Mouse (Mus musculus): ENCODE measurements around the gene Flrt1. TPM values are rescaled to one million over a fixed set of nuclear protein-coding genes. Genes with fewer than 3 reads are reported as not detected.
"Not testable (repeated sequence)": the region's sequence is repeated elsewhere in the genome, so short reads cannot be mapped to it uniquely, and the experiment has no call there.

Gene Flrt1
- polyA plus RNA-seq, 1 experiment from 2014 or later, result 16.1 TPM

DNA sequence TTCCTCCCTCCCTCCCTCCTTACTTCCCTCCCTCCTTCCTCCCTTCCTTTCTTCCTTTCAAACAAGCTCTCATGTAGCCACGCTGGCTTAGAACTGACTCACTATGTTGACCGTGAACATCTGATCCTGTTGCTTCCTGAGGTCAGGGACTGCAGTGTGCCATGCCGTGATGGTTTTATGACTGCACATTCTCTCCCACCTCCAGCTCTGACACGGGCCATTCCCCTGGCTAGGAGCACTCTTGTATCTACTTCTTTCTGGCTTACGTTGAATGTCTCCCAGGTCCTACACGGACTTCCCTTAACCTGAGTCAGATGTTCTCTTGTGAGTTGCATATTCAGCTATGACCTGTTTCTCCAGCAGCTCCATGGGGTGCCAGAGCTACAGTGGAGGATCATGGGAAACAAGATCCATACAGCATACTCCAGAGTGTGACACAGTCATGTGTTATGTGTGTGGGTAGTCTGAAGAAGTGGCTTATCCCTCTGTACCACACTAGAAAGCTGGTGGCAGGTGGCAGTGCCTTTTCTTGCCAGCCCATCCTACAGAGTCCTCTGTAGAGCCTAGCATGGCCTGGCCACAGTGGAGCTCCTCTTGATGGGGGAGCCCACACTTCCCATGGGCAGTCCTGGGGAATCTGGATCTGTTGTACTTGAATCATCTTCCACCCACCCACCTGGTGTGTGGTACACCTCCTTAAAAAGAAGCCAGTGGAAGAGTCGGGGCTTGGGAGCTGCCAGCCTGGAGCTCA lies 23.8 kb downstream of the Flrt1 start:
- no peak overlapping the region for H3K4me2 ChIP-seq (ENCODE audit: low read length)
- H3K9ac ChIP-seq (replicated peaks; ENCODE audit: low read depth, low read length), result no peak overlapping the region
- H3K4me1 ChIP-seq (replicated peaks; ENCODE audit: control insufficient read depth, insufficient read depth, low read length), result peaks cover 30% of the 10 kb centered on the region
- no peaks in the 10 kb centered on the region for H3K27me3 ChIP-seq (replicated peaks; ENCODE audit: control insufficient read depth, insufficient read depth, low read length)
- no peak for ATAC-seq
- WGBS, result 81% methylated on average over 7 of the region's 7 CpGs
- H3K4me3 ChIP-seq (replicated peaks; ENCODE audit: low read length), result no peak overlapping the region
- no peak overlapping the region for H3K27ac ChIP-seq (ENCODE audit: low read length)
- no peaks in the 10 kb centered on the region for H3K36me3 ChIP-seq (ENCODE audit: control insufficient read depth, insufficient read depth)
- H3K9me3 ChIP-seq (ENCODE audit: control insufficient read depth, low read length), result no peaks in the 10 kb centered on the region

DNA sequence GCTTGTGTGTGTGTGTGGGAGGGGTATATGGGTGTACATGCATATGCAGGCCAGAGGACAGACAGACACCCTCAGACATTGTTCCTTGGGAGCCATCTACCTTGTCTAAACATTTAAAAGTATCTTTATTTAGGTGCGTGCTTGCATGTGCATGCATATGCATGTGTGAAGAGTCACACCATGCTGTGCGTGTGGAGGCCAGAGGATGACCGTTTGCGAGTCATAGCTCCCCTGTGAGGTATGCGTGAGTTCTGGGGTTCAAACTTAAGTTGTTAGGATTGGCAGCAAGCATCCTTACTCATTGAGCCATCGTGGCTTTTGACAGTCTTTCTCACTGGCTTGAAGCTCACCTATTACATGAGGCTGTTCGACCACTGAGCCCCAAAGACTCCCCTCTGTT lies 27.3 kb downstream of the Flrt1 start:
- no peak overlapping the region for H3K27ac ChIP-seq (ENCODE audit: low read length)
- H3K4me1 ChIP-seq (replicated peaks; ENCODE audit: control insufficient read depth, insufficient read depth, low read length), result peaks cover 21% of the 10 kb centered on the region
- H3K9ac ChIP-seq (replicated peaks; ENCODE audit: low read depth, low read length), result no peak overlapping the region
- no peak overlapping the region for H3K4me3 ChIP-seq (replicated peaks; ENCODE audit: low read length)
- no peak overlapping the region for H3K4me2 ChIP-seq (ENCODE audit: low read length)
- 89% methylated on average over 7 of the region's 7 CpGs for whole genome bisulfite sequencing
- no peaks in the 10 kb centered on the region for H3K27me3 ChIP-seq (replicated peaks; ENCODE audit: control insufficient read depth, insufficient read depth, low read length)
- no peaks in the 10 kb centered on the region for H3K36me3 ChIP-seq (ENCODE audit: control insufficient read depth, insufficient read depth)
- no peak for ATAC-seq
- H3K9me3 ChIP-seq (ENCODE audit: control insufficient read depth, low read length), result no peaks in the 10 kb centered on the region

DNA sequence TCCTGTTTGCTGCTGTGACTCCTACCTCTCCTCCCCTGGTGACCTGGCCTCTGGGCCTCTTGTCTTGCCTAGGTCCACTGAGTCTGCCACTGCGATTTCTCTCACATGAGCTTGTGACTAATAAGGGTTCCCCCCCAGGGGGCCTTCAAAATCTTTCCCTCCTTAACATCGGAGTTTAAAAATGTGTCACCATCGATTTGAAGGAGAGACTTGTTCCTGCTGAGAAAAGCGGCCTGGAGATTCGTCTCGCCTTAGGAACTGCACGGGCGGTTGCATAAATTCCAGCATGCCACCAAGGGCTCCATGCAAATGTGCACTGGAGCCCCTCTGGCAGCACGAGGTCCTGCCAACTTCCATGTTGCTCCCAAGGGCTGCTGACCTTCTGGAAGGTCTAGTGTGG lies 27.9 kb downstream of the Flrt1 start:
- Histone ChIP-seq H3K27ac (ENCODE audit: low read length) (no peak overlapping the region), H3K9ac (replicated peaks; ENCODE audit: low read depth, low read length) (no peak overlapping the region), H3K27me3 (replicated peaks; ENCODE audit: control insufficient read depth, insufficient read depth, low read length) (no peaks in the 10 kb centered on the region), H3K4me3 (replicated peaks; ENCODE audit: low read length) (no peak overlapping the region), H3K4me2 (ENCODE audit: low read length) (no peak overlapping the region), H3K4me1 (replicated peaks; ENCODE audit: control insufficient read depth, insufficient read depth, low read length) (peaks cover 15% of the 10 kb centered on the region), H3K9me3 (ENCODE audit: control insufficient read depth, low read length) (no peaks in the 10 kb centered on the region), H3K36me3 (ENCODE audit: control insufficient read depth, insufficient read depth) (no peaks in the 10 kb centered on the region)
- ATAC-seq, result no peak
- WGBS, result 57% methylated on average over 9 of the region's 9 CpGs

DNA sequence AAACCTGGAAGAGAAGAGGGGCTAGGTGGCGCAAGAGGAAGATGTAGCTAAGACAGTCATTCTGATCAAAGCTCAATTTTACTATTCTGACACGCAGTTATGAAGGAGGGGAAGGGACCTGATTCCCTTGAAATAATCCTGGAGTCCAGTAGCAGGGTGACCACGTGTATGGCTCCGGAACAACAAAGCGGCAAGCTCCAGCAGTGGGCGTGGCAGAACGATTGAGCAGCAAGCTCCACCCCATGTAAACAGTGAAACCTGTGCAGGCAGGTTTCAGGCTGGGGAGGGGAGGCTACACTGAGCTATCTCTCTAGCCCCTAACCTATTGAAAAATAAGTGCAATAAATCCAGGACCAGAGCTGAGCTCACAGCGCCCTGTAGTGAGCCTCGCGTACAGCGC lies 30.2 kb downstream of the Flrt1 start:
- H3K4me2 ChIP-seq (ENCODE audit: low read length); H3K4me3 ChIP-seq (replicated peaks; ENCODE audit: low read length); H3K27ac ChIP-seq (ENCODE audit: low read length); H3K27me3 ChIP-seq (replicated peaks; ENCODE audit: control insufficient read depth, insufficient read depth, low read length); H3K9ac ChIP-seq (replicated peaks; ENCODE audit: low read depth, low read length); H3K9me3 ChIP-seq (ENCODE audit: control insufficient read depth, low read length); H3K36me3 ChIP-seq (ENCODE audit: control insufficient read depth, insufficient read depth); ATAC-seq: not testable (repeated sequence)
- WGBS, result 86% methylated on average over 11 of the region's 11 CpGs
- peaks cover 25% of the 10 kb centered on the region for H3K4me1 ChIP-seq (replicated peaks; ENCODE audit: control insufficient read depth, insufficient read depth, low read length)

DNA sequence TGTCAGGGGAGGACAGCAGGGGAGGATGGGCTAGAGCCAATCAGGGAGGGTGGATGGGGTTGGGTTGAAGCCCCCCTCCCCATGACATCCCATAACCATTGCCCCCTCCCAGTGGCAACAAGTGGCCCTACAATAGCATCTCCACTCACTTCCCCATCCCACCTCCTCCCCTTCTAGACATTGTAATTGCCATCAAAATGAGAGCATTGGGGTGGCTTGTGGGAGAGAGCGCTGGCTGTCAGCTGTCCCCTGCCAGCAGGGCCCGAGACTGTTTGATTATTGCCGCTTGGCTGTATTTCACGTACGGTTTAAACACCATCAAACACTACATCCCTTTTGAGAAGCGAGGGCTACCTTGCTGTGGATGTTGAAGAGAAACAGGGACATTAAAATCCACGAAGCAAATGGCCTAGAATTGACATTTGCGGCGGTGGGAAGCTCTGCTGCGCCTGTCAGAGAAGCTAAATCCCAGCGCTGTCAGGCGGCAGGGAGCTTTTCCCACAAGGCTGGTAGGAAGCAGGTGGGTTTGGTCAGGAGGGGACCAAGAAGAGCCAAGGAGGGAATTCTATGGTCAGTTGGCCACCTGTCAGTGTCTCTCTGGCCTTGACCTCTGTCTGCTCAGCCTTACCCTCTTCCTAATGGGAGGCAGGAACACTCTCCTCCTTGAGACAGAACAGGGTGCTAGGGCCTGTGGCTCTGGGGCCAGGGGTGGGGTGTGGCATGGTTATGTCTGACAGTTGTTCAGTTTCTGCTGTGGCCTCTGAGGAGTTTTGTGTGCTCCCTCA lies 31.3 kb downstream of the Flrt1 start:
- no peaks in the 10 kb centered on the region for H3K36me3 ChIP-seq (ENCODE audit: control insufficient read depth, insufficient read depth)
- H3K27ac ChIP-seq (ENCODE audit: low read length), result peak overlapping the region; percentile 16; the same call in 1 of the 2 replicates
- H3K9me3 ChIP-seq (ENCODE audit: control insufficient read depth, low read length), result no peaks in the 10 kb centered on the region
- peaks cover 33% of the 10 kb centered on the region for H3K4me1 ChIP-seq (replicated peaks; ENCODE audit: control insufficient read depth, insufficient read depth, low read length)
- no peak overlapping the region for H3K4me2 ChIP-seq (ENCODE audit: low read length)
- H3K9ac ChIP-seq (replicated peaks; ENCODE audit: low read depth, low read length), result no peak overlapping the region
- ATAC-seq, result no peak
- H3K27me3 ChIP-seq (replicated peaks; ENCODE audit: control insufficient read depth, insufficient read depth, low read length), result no peaks in the 10 kb centered on the region
- H3K4me3 ChIP-seq (replicated peaks; ENCODE audit: low read length), result no peak overlapping the region
- WGBS, result 32% methylated on average over 12 of the region's 12 CpGs

DNA sequence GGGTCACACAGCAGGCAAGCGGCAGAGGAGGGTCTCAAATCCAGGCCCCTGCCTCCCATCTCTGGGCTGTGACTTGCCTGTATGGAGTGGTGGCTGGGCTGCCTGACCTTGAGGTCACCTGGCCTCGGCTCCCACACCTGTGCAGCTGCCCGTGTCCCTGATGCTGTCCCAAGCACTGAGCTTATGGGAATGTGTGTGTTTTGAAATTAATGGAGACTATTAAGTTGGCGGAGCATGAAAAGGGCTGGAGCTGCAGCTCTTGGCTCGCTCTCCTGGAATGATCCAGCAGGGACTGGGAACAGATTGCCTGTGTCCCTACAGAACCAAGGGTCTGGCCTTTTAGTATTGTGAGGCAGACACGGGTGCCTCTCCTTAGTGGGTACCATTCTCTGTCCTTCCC lies 33.3 kb downstream of the Flrt1 start:
- H3K27ac ChIP-seq (ENCODE audit: low read length), result no peak overlapping the region
- H3K4me3 ChIP-seq (replicated peaks; ENCODE audit: low read length), result no peak overlapping the region
- H3K4me1 ChIP-seq (replicated peaks; ENCODE audit: control insufficient read depth, insufficient read depth, low read length), result peaks cover 52% of the 10 kb centered on the region
- no peak overlapping the region for H3K9ac ChIP-seq (replicated peaks; ENCODE audit: low read depth, low read length)
- no peak overlapping the region for H3K4me2 ChIP-seq (ENCODE audit: low read length)
- 59% methylated on average over 6 of the region's 6 CpGs for WGBS
- ATAC-seq, result no peak
- no peaks in the 10 kb centered on the region for H3K36me3 ChIP-seq (ENCODE audit: control insufficient read depth, insufficient read depth)
- H3K9me3 ChIP-seq (ENCODE audit: control insufficient read depth, low read length), result no peaks in the 10 kb centered on the region
- H3K27me3 ChIP-seq (replicated peaks; ENCODE audit: control insufficient read depth, insufficient read depth, low read length), result no peaks in the 10 kb centered on the region

DNA sequence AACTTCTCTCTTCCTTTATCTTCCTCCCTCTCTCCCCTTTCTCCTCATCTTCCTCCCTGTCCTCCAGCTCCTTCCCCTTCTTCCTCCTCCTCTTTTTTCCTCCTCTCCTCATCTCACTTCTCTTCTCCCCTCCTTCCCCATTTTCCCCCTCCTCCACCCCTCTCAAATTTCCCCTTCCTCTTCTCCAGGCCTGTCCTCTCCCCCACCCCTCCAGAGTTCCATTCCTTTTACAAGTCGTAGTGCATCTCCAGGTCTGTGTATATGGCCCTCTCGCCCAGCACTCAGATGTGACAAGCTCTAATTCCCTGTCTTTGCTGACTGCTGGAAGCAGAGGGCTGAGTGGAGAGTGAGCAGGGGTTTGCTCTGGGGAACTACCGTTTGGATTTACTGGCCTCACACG lies 34.8 kb downstream of the Flrt1 start:
- peaks cover 66% of the 10 kb centered on the region for H3K4me1 ChIP-seq (replicated peaks; ENCODE audit: control insufficient read depth, insufficient read depth, low read length)
- no peak overlapping the region for H3K4me2 ChIP-seq (ENCODE audit: low read length)
- no peaks in the 10 kb centered on the region for H3K36me3 ChIP-seq (ENCODE audit: control insufficient read depth, insufficient read depth)
- H3K4me3 ChIP-seq (replicated peaks; ENCODE audit: low read length), result no peak overlapping the region
- H3K27me3 ChIP-seq (replicated peaks; ENCODE audit: control insufficient read depth, insufficient read depth, low read length), result no peaks in the 10 kb centered on the region
- no peak overlapping the region; the same call in 1 of the 2 replicates for H3K9ac ChIP-seq (replicated peaks; ENCODE audit: low read depth, low read length)
- H3K27ac ChIP-seq (ENCODE audit: low read length), result no peak overlapping the region
- ATAC-seq, result no peak
- WGBS, result 29% methylated on average over 4 of the region's 4 CpGs
- no peaks in the 10 kb centered on the region for H3K9me3 ChIP-seq (ENCODE audit: control insufficient read depth, low read length)

DNA sequence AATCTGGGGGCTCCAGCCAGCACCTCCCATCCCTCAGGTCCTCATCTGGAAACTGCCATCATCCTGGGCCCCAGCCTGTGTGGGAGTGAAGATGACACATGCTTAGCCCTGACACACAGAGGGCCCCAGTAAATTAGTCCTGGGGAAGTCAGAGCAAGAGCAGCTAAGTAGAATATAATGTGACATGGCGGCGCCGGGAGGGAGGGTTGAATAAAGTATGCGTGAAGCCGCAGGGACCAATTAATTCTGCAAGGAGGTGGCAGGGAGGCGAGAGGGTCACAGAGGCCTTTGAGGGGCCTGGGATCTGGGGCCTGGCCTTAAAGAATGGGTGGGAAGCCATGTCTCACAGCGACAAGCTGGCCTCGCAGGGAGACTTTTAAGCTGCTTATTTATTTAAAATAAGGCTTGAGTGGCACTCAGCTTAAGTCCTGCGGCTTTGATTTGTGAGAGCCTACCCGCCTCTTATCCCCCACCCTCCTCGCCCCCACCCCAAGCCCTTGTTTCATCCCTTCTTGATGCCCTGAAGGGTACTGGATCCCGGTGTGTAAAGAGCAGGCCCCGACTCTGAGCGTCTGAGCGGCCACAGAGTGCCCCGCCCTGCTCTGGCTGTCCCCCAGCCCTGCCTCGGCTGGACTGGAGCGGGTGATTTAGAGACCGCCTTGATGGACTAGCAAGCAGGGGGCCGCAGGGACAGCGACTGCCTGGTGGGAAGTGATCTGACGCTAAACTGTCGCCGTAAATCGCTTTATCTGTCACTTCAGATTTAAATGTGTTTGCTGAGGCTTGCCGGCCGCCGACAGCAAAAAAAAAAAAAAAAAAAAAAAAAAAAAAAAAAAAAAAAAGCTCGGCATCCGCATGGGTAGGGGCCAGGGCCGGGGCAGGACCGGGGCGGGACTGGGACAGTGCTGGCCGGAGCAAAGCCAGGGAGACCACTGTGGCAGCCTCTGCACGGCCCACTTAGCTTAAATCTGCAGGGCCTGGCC lies 35.5 kb downstream of the Flrt1 start:
- 7% methylated on average over 35 of the region's 35 CpGs for WGBS
- Histone ChIP-seq H3K4me2 (ENCODE audit: low read length) (peak overlapping the region; percentile 35; the same call in 1 of the 2 replicates), H3K27me3 (replicated peaks; ENCODE audit: control insufficient read depth, insufficient read depth, low read length) (no peaks in the 10 kb centered on the region), H3K27ac (ENCODE audit: low read length) (no peak overlapping the region), H3K36me3 (ENCODE audit: control insufficient read depth, insufficient read depth) (no peaks in the 10 kb centered on the region), H3K9ac (replicated peaks; ENCODE audit: low read depth, low read length) (peak overlapping the region; percentile 40; the same call in 1 of the 2 replicates), H3K4me3 (replicated peaks; ENCODE audit: low read length) (no peak overlapping the region), H3K4me1 (replicated peaks; ENCODE audit: control insufficient read depth, insufficient read depth, low read length) (peaks cover 68% of the 10 kb centered on the region), H3K9me3 (ENCODE audit: control insufficient read depth, low read length) (no peaks in the 10 kb centered on the region)
- no peak for ATAC-seq
